Mouse (Mus musculus) embryonic fibroblast, embryonic 13.5 days (primary cell): Measurements from ENCODE around the gene Fam171a2.

Experiments used
- CTCF ChIP-seq: IDR thresholded peaks from 2 replicates; pipeline ENCODE4 v1.5.1; 2011; ENCODE audit warnings: mild to moderate bottlenecking, control low read depth, low read length, moderate library complexity, borderline replicate concordance; ENCODE audit not compliant: insufficient read depth
- POLR2A ChIP-seq: IDR thresholded peaks from 2 replicates; pipeline ENCODE4 v1.6.1; 2011; ENCODE audit warnings: low read depth, mild to moderate bottlenecking, control low read depth, low read length, moderate library complexity

GRCm38 (mm10) chr11:102449043-102450008 is 1.8 kb upstream of the Fam171a2 start:
- no peak for TF ChIP-seq POLR2A
- TF ChIP-seq CTCF = no peak
